Mouse (Mus musculus) limb, embryonic 14.5 days (tissue): ENCODE data around the gene Cep95. TPM values are rescaled to one million over a fixed set of nuclear protein-coding genes. Genes with fewer than 3 reads are reported as not detected.
A peak's percentile ranks its signal among the peaks of the same experiment; 100 is the strongest.

Experiments
- ATAC-seq: fragments of 200-750 bp; cut with Nextera tagmentation; 2 replicates; pipeline ENCODE4 v1.8.0; 2017; ENCODE audit warnings: low read depth, moderate number of reproducible peaks, moderate TSS enrichment; ENCODE audit not compliant: low FRiP score
- DNase-seq: peaks from one replicate; pipeline ENCODE4 v3.0.0-alpha.2; 2015; ENCODE audit warnings: low spot score
- H3K27ac ChIP-seq: fragments of 300-500 bp; sonication (generic); replicated peaks from 2 replicates; pipeline ENCODE4 v1.5.1; 2014; ENCODE audit warnings: low read depth, mild to moderate bottlenecking, low read length, moderate library complexity, mixed read lengths
- H3K27me3 ChIP-seq: fragments of 300-500 bp; sonication (generic); 2 replicates; pipeline ENCODE4 v1.6.1; 2014; ENCODE audit warnings: low read length, mixed read lengths; ENCODE audit not compliant: control insufficient read depth, insufficient read depth
- H3K36me3 ChIP-seq: fragments of 300-500 bp; sonication (generic); 2 replicates; pipeline ENCODE4 v1.6.1; 2014; ENCODE audit warnings: mild to moderate bottlenecking, low read length, moderate library complexity, mixed read lengths; ENCODE audit not compliant: control insufficient read depth, insufficient read depth
- H3K4me1 ChIP-seq: fragments of 300-500 bp; sonication (generic); 2 replicates; pipeline ENCODE4 v1.6.1; 2014; ENCODE audit warnings: antibody characterized with exemption, low read length, mixed read lengths; ENCODE audit not compliant: control insufficient read depth, insufficient read depth
- H3K4me2 ChIP-seq: fragments of 300-500 bp; sonication (generic); replicated peaks from 2 replicates; pipeline ENCODE4 v1.6.1; 2014; ENCODE audit warnings: low read depth, mild to moderate bottlenecking, low read length, moderate library complexity; ENCODE audit not compliant: severe bottlenecking
- H3K4me3 ChIP-seq: fragments of 300-500 bp; sonication (generic); replicated peaks from 2 replicates; pipeline ENCODE4 v1.5.1; 2014; ENCODE audit warnings: low read length
- H3K9ac ChIP-seq: fragments of 300-500 bp; sonication (generic); 2 replicates; pipeline ENCODE4 v1.6.1; 2014; ENCODE audit warnings: mild to moderate bottlenecking, low read depth, low read length, moderate library complexity; ENCODE audit not compliant: severe bottlenecking
- H3K9me3 ChIP-seq: fragments of 300-500 bp; sonication (generic); 2 replicates; pipeline ENCODE4 v1.6.1; 2016; ENCODE audit warnings: low read length; ENCODE audit not compliant: control insufficient read depth
- POLR2A ChIP-seq: fragments of 200-500 bp; IDR thresholded peaks from 2 replicates; pipeline ENCODE4 v1.8.0; 2012; ENCODE audit warnings: inconsistent platforms, mild to moderate bottlenecking, moderate library complexity, borderline replicate concordance; ENCODE audit not compliant: insufficient read depth, insufficient read length; ENCODE audit errors: extremely low read depth
- WGBS: fragments of 180-500 bp; shearing (Covaris S2); extraction: QIAGEN DNeasy Blood & Tissue Kit; methylation state at CpG from one replicate; pipeline ENCODE4 v1.1.7; 2014; 5-methylcytosine and 5-hydroxymethylcytosine counted together
- microRNA-seq: library from miRNA; unstranded; fragments of <30 nt; microRNA quantifications from one replicate; pipeline ENCODE4, GENCODE M21; 2016
- polyA plus RNA-seq, 2 experiments: library from polyadenylated mRNA; depleted of rRNA in 1 of 2; stranded (reverse) in 1 of 2; unstranded in 1 of 2; fragments of >200 nt; fragmentation: Nextera tagmentation in 1 of 2; extraction: Ambion mirVana in 1 of 2; gene quantifications; 2 replicates each; pipeline versions ENCODE4 v1.2.1 to v1.2.3; 2012 to 2014

Cep95 gene
- polyA plus RNA-seq, 2 experiments = 16.1 to 32.6 TPM

GRCm38 (mm10) chr11:106842002-106842401 is 53.0 kb downstream of the Cep95 start:
- Histone ChIP-seq H3K9ac (no peak overlapping the region), H3K27me3 (no peaks in the 10 kb centered on the region), H3K27ac (no peak overlapping the region), H3K9me3 (no peaks in the 10 kb centered on the region), H3K4me2 (no peak overlapping the region), H3K4me3 (no peak overlapping the region), H3K36me3 (peaks cover 63% of the 10 kb centered on the region), H3K4me1 (no peaks in the 10 kb centered on the region)
- no peak for DNase-seq
- no peak for TF ChIP-seq POLR2A
- ATAC-seq = no peak
- WGBS = 90% methylated on average over 3 of the region's 3 CpGs

DNA sequence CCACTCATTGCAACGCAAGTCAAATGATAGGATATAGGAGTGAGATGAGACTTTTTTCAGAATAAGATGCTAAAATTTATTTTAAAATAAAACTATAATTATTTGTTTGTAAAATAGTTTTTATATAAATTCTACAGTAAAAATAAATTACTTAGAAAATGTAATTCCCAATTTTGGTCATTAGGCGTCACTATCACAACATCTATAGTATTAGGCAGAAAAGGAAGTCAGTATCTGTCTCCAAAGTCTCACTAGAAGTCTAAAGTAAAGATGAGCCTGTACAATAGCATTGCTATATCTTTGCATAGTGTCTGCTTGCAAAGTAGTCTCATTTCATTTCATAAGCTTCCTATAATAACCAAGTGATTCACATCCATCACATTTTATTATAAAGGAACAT is 62.4 kb downstream of the Cep95 start:
- ATAC-seq (no peak), DNase-seq (peak; percentile 36)
- WGBS = 61% methylated on average over 2 of the region's 2 CpGs
- no peak overlapping the region for H3K9ac ChIP-seq
- H3K27ac ChIP-seq = no peak overlapping the region
- no peak overlapping the region for H3K4me3 ChIP-seq
- no peaks in the 10 kb centered on the region for H3K27me3 ChIP-seq
- no peak for TF ChIP-seq POLR2A
- H3K36me3 ChIP-seq = peaks cover 64% of the 10 kb centered on the region
- no peaks in the 10 kb centered on the region for H3K9me3 ChIP-seq
- H3K4me2 ChIP-seq = no peak overlapping the region
- H3K4me1 ChIP-seq = no peaks in the 10 kb centered on the region

Small RNA genes lying within 50 kb of the gene (microRNA-seq; reads per million reads assigned to microRNA genes)
- gene Gm25994 (not detected), gene Mir3064 (4.8 reads per million, percentile 13 among the genes with 10 or more reads in this experiment)

Other genes starting within 250 kb of the Cep95 start
- 8.0 and 8.7 TPM in 2 replicates for gene Tex2, start 175.8 kb upstream of the Cep95 start, polyA plus RNA-seq (2012; rRNA removed)
- 10.1 and 10.8 TPM in 2 replicates for gene Tex2, start 175.8 kb upstream of the Cep95 start, polyA plus RNA-seq (2014; fragmentation: Nextera tagmentation; extraction: Ambion mirVana)
- 39.0 and 44.2 TPM in 2 replicates for gene Pecam1, start 38.6 kb upstream of the Cep95 start, polyA plus RNA-seq (2012; rRNA removed)
- gene Pecam1, start 38.6 kb upstream of the Cep95 start, polyA plus RNA-seq (2014; fragmentation: Nextera tagmentation; extraction: Ambion mirVana) = 39.0 and 40.5 TPM in 2 replicates
- 0.86 and 1.9 TPM in 2 replicates for gene Milr1, start 38.0 kb upstream of the Cep95 start, polyA plus RNA-seq (2012; rRNA removed)
- gene Milr1, start 38.0 kb upstream of the Cep95 start, polyA plus RNA-seq (2014; fragmentation: Nextera tagmentation; extraction: Ambion mirVana) = 2.1 and 3.1 TPM in 2 replicates
- gene Polg2, start 9.7 kb upstream of the Cep95 start, polyA plus RNA-seq (2012; rRNA removed) = 13.6 and 13.7 TPM in 2 replicates
- gene Polg2, start 9.7 kb upstream of the Cep95 start, polyA plus RNA-seq (2014; fragmentation: Nextera tagmentation; extraction: Ambion mirVana) = 12.7 and 13.7 TPM in 2 replicates
- 461 and 503 TPM in 2 replicates for gene Ddx5, start 67 bp upstream of the Cep95 start, polyA plus RNA-seq (2012; rRNA removed)
- gene Ddx5, start 67 bp upstream of the Cep95 start, polyA plus RNA-seq (2014; fragmentation: Nextera tagmentation; extraction: Ambion mirVana) = 351 and 367 TPM in 2 replicates
- 22.1 and 24.0 TPM in 2 replicates for gene Smurf2, start 131.5 kb downstream of the Cep95 start, polyA plus RNA-seq (2012; rRNA removed)
- gene Smurf2, start 131.5 kb downstream of the Cep95 start, polyA plus RNA-seq (2014; fragmentation: Nextera tagmentation; extraction: Ambion mirVana) = 21.2 and 22.4 TPM in 2 replicates
- 194 and 224 TPM in 2 replicates for gene Kpna2, start 210.3 kb downstream of the Cep95 start, polyA plus RNA-seq (2012; rRNA removed)
- 291 and 311 TPM in 2 replicates for gene Kpna2, start 210.3 kb downstream of the Cep95 start, polyA plus RNA-seq (2014; fragmentation: Nextera tagmentation; extraction: Ambion mirVana)
- gene 1810010H24Rik, start 236.4 kb downstream of the Cep95 start, polyA plus RNA-seq (2012; rRNA removed) = 2.2 and 2.3 TPM in 2 replicates
- 2.6 and 3.1 TPM in 2 replicates for gene 1810010H24Rik, start 236.4 kb downstream of the Cep95 start, polyA plus RNA-seq (2014; fragmentation: Nextera tagmentation; extraction: Ambion mirVana)